Mouse (Mus musculus): Measurements from ENCODE around the gene Olfr555. TPM values are rescaled to one million over a fixed set of nuclear protein-coding genes. Genes with fewer than 3 reads are reported as not detected.
"Not testable (repeated sequence)": the region's sequence is repeated elsewhere in the genome, so short reads cannot be mapped to it uniquely, and the experiment has no call there.

Gene Olfr555
- polyA plus RNA-seq, 1 experiment, result not detected

DNA sequence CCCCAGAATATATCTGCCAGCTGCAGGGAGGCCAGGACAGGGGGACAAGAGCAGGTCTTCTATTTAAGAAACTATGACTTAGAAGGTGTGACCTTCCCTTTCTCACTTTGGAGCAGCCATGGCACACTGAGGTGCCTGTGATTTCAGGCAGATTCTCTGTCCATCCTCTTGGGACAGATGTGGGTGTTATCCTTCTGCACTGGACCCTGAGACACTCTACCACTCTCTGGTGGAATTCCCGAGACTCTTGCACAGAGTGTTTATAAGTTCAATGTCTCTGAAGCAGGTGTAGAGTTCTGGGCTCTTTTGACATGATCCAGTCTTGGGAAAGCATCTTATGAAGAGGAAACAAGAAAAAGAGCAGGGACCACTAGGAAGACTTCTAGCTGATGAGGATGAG lies 20.5 kb upstream of the Olfr555 start, which contains the start of gene Olfr554:
TSS of gene Olfr554 (plus strand) at position 301 of the 400 bp plus-strand sequence.
- Histone ChIP-seq H3K4me3 (no peak within 1 kb of the TSS), H3K4me2 (ENCODE audit: low read depth) (no peak within 1 kb of the TSS), H3K79me2 (ENCODE audit: control insufficient read depth, insufficient read depth) (no peaks in the 10 kb centered on the region), H3ac (ENCODE audit: control insufficient read depth, insufficient read length) (no peak within 1 kb of the TSS), H3K36me3 (ENCODE audit: control insufficient read depth, insufficient read depth) (no peaks in the 10 kb centered on the region), H3K27me3 (ENCODE audit: control insufficient read depth, insufficient read depth, insufficient read length) (no peaks in the 10 kb centered on the region)
- TF ChIP-seq MYOD1 (IDR thresholded peaks at IDR 0.05; ENCODE audit: control insufficient read depth in 1 of 3, insufficient read length in 2 of 3, low read depth in 2 of 3) (no peak), CEBPB (IDR thresholded peaks at IDR 0.05; ENCODE audit: insufficient read depth, poor library complexity, severe bottlenecking) (no peak), POLR2AphosphoS2 (IDR thresholded peaks at IDR 0.05; ENCODE audit: insufficient read length, low read depth) (no peak), POLR2A (IDR thresholded peaks at IDR 0.05; ENCODE audit: insufficient read length, low read depth) (no peak), USF1 (IDR thresholded peaks at IDR 0.05; ENCODE audit: low read depth) (no peak), MYOG (IDR thresholded peaks at IDR 0.05; ENCODE audit: control insufficient read depth in 1 of 3, insufficient read depth in 1 of 3, insufficient read length in 2 of 3, low read depth in 2 of 3) (no peak), MAX (IDR thresholded peaks at IDR 0.05; ENCODE audit: low read depth) (no peak), SRF (IDR thresholded peaks at IDR 0.05; ENCODE audit: control insufficient read depth, insufficient read length, low read depth) (no peak), TCF3 (IDR thresholded peaks at IDR 0.05; ENCODE audit: insufficient read length, low read depth) (no peak), E2F4 (IDR thresholded peaks at IDR 0.05; ENCODE audit: insufficient read depth) (no peak), TCF12 (IDR thresholded peaks at IDR 0.05; ENCODE audit: insufficient read depth, poor library complexity, severe bottlenecking) (no peak)

DNA sequence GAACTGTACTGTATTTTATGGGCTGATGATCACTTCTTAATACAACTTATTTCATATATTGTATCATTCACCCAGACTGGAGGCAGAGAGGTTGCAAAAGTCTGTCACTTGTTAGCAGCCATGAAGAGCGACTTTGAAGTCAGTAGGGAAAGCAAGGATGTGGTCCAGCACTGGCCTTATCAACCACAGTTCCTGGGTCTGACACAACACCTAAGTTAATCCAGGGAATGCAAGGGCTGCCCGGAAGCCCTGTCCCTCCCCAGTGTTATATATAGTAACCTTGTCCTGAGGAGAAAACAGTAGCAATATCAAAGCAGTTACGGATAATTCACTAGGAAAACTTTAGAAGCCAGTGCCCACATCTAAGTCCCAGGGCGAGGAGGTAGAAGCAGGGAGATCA lies 13.7 kb upstream of the Olfr555 start:
- H3K27me3 ChIP-seq (ENCODE audit: control insufficient read depth, insufficient read depth, insufficient read length); H3K4me3 ChIP-seq; H3K4me2 ChIP-seq (ENCODE audit: low read depth); H3K79me2 ChIP-seq (ENCODE audit: control insufficient read depth, insufficient read depth); H3ac ChIP-seq (ENCODE audit: control insufficient read depth, insufficient read length); H3K36me3 ChIP-seq (ENCODE audit: control insufficient read depth, insufficient read depth): not testable (repeated sequence)

DNA sequence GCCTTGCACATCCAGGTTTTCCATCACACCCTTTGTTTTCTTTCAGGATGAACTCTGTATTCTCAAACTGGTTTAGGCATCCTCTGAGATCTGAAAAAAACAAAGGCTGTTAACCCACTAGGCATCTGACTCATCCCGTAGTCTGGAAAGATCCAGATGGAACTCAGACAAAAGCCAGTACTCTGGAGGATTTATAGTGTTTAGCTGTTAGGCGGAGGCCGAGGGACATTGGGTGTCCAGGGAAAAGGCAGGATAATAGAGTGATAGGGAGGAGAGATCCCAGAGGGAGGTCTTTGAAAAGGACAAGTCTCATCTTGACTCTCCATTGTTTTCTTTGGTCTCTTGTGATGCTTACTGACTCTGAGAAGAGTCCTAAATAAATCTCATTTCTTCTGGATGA lies 6.0 kb downstream of the Olfr555 start, which contains the start of gene Olfr556:
TSS of gene Olfr556 (plus strand) at position 301 of the 400 bp plus-strand sequence.
- H3K27me3 ChIP-seq (ENCODE audit: control insufficient read depth, insufficient read depth, insufficient read length), result no peaks in the 10 kb centered on the region
- H3K79me2 ChIP-seq (ENCODE audit: control insufficient read depth, insufficient read depth), result no peaks in the 10 kb centered on the region
- H3K4me2 ChIP-seq (ENCODE audit: low read depth), result no peak within 1 kb of the TSS
- no peak for TF ChIP-seq TCF3 (IDR thresholded peaks at IDR 0.05; ENCODE audit: insufficient read length, low read depth)
- TF ChIP-seq POLR2AphosphoS2 (IDR thresholded peaks at IDR 0.05; ENCODE audit: insufficient read length, low read depth), result no peak
- no peak for TF ChIP-seq TCF12 (IDR thresholded peaks at IDR 0.05; ENCODE audit: insufficient read depth, poor library complexity, severe bottlenecking)
- no peak for TF ChIP-seq MYOD1 (IDR thresholded peaks at IDR 0.05; ENCODE audit: control insufficient read depth in 1 of 3, insufficient read length in 2 of 3, low read depth in 2 of 3)
- TF ChIP-seq E2F4 (IDR thresholded peaks at IDR 0.05; ENCODE audit: insufficient read depth), result no peak
- no peak for TF ChIP-seq POLR2A (IDR thresholded peaks at IDR 0.05; ENCODE audit: insufficient read length, low read depth)
- no peak for TF ChIP-seq SRF (IDR thresholded peaks at IDR 0.05; ENCODE audit: control insufficient read depth, insufficient read length, low read depth)
- TF ChIP-seq CEBPB (IDR thresholded peaks at IDR 0.05; ENCODE audit: insufficient read depth, poor library complexity, severe bottlenecking), result no peak
- TF ChIP-seq REST (IDR thresholded peaks at IDR 0.05; ENCODE audit: insufficient read depth, insufficient read length), result no peak
- no peak for TF ChIP-seq MAX (IDR thresholded peaks at IDR 0.05; ENCODE audit: low read depth)
- TF ChIP-seq USF1 (IDR thresholded peaks at IDR 0.05; ENCODE audit: low read depth), result no peak
- no peak within 1 kb of the TSS for H3K4me3 ChIP-seq
- no peaks in the 10 kb centered on the region for H3K36me3 ChIP-seq (ENCODE audit: control insufficient read depth, insufficient read depth)
- H3ac ChIP-seq (ENCODE audit: control insufficient read depth, insufficient read length), result no peak within 1 kb of the TSS

DNA sequence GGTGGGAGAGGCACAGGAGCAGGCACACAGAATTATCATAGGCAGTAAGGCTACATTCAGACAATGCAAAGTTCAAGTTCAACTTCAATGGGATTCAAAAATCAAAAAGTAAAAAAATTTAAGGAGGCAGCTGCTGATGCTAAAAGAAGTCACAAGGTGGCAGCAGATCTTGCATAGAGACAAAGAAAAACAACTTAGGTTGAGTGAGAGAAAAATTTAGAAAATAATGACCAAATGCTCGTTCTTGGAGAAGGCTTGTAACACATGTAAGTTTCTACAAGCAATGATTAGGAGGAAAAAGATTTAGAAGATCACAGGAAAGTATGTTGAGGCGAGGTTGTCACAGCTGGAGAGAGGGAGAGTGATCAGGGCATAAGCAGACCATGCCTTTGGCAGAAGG lies 6.8 kb downstream of the Olfr555 start:
- Histone ChIP-seq H3K79me2 (ENCODE audit: control insufficient read depth, insufficient read depth) (no peaks in the 10 kb centered on the region), H3K4me3 (no peak overlapping the region), H3K4me2 (ENCODE audit: low read depth) (no peak overlapping the region), H3K36me3 (ENCODE audit: control insufficient read depth, insufficient read depth) (no peaks in the 10 kb centered on the region), H3ac (ENCODE audit: control insufficient read depth, insufficient read length) (no peak overlapping the region), H3K27me3 (ENCODE audit: control insufficient read depth, insufficient read depth, insufficient read length) (no peaks in the 10 kb centered on the region)
- TF ChIP-seq POLR2AphosphoS2 (IDR thresholded peaks at IDR 0.05; ENCODE audit: insufficient read length, low read depth), result no peak
- TF ChIP-seq TCF12 (IDR thresholded peaks at IDR 0.05; ENCODE audit: insufficient read depth, poor library complexity, severe bottlenecking), result no peak
- TF ChIP-seq MYOD1 (IDR thresholded peaks at IDR 0.05; ENCODE audit: control insufficient read depth in 1 of 3, insufficient read length in 2 of 3, low read depth in 2 of 3), result no peak
- TF ChIP-seq SRF (IDR thresholded peaks at IDR 0.05; ENCODE audit: control insufficient read depth, insufficient read length, low read depth), result no peak
- TF ChIP-seq MYOG (IDR thresholded peaks at IDR 0.05; ENCODE audit: control insufficient read depth in 1 of 3, insufficient read depth in 1 of 3, insufficient read length in 2 of 3, low read depth in 2 of 3), result no peak
- TF ChIP-seq USF1 (IDR thresholded peaks at IDR 0.05; ENCODE audit: low read depth), result no peak
- TF ChIP-seq E2F4 (IDR thresholded peaks at IDR 0.05; ENCODE audit: insufficient read depth), result no peak
- no peak for TF ChIP-seq TCF3 (IDR thresholded peaks at IDR 0.05; ENCODE audit: insufficient read length, low read depth)

DNA sequence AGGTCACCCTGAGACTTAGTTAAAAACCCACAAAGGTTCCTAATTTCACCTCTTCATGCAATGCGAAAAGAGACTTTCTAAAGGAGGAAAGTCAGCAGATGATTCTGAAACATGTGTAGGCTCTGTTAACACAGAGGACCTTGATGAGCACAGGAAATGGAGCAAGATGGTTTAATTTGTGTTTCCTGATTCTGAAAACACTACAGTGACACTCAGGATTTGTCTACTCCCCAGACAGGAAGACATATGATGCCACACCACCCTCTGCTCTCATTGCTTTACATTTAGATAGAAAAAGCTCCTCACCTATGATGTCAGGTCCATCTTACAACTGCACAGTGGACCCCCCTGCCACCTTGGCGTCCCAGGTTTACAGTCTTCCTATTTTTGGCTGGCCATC lies 17.6 kb downstream of the Olfr555 start:
- Histone ChIP-seq H3K27me3 (ENCODE audit: control insufficient read depth, insufficient read depth, insufficient read length) (no peaks in the 10 kb centered on the region), H3K79me2 (ENCODE audit: control insufficient read depth, insufficient read depth) (no peaks in the 10 kb centered on the region), H3K4me2 (ENCODE audit: low read depth) (no peak overlapping the region), H3ac (ENCODE audit: control insufficient read depth, insufficient read length) (no peak overlapping the region), H3K4me3 (no peak overlapping the region), H3K36me3 (ENCODE audit: control insufficient read depth, insufficient read depth) (no peaks in the 10 kb centered on the region)
- TF ChIP-seq MAX (IDR thresholded peaks at IDR 0.05; ENCODE audit: low read depth) (no peak), CEBPB (IDR thresholded peaks at IDR 0.05; ENCODE audit: insufficient read depth, poor library complexity, severe bottlenecking) (no peak), TCF12 (IDR thresholded peaks at IDR 0.05; ENCODE audit: insufficient read depth, poor library complexity, severe bottlenecking) (no peak), SRF (IDR thresholded peaks at IDR 0.05; ENCODE audit: control insufficient read depth, insufficient read length, low read depth) (no peak), REST (IDR thresholded peaks at IDR 0.05; ENCODE audit: insufficient read depth, insufficient read length) (no peak), USF1 (IDR thresholded peaks at IDR 0.05; ENCODE audit: low read depth) (no peak), MYOG (IDR thresholded peaks at IDR 0.05; ENCODE audit: control insufficient read depth in 1 of 3, insufficient read depth in 1 of 3, insufficient read length in 2 of 3, low read depth in 2 of 3) (no peak)
